Mouse (Mus musculus): Measurements from ENCODE around the gene Otos.

The Otos gene

GRCm38 (mm10) chr1:92648673-92649072 lies at the start of gene Otos:
Gene Otos (minus strand): TSS chr1:92648841.
- DNase-seq = peak; percentile 62 to 84

GRCm38 (mm10) chr1:92696848-92697247 lies 48.2 kb upstream of the Otos start:
- DNase-seq = peak; percentile 60 to 88

GRCm38 (mm10) chr1:92695751-92696150 lies 47.1 kb upstream of the Otos start:
- no peak for DNase-seq

GRCm38 (mm10) chr1:92691166-92691844 lies 42.7 kb upstream of the Otos start:
- no peak for DNase-seq

- no peak for DNase-seq
Measured at GRCm38 (mm10) chr1:92686994-92687393, 38.4 kb upstream of the Otos start.

- DNase-seq = no peak
Measured at GRCm38 (mm10) chr1:92683151-92683550, 34.5 kb upstream of the Otos start.

GRCm38 (mm10) chr1:92680668-92681603 lies 32.3 kb upstream of the Otos start:
- peak; percentile 80 to 87 for DNase-seq

GRCm38 (mm10) chr1:92678757-92679156 lies 30.1 kb upstream of the Otos start:
- no peak for DNase-seq

- no peak for DNase-seq
Measured at GRCm38 (mm10) chr1:92676676-92676975, 28.0 kb upstream of the Otos start.

GRCm38 (mm10) chr1:92675932-92676675 lies 27.5 kb upstream of the Otos start:
- DNase-seq = no peak

GRCm38 (mm10) chr1:92673258-92673782 lies 24.7 kb upstream of the Otos start:
- DNase-seq = no peak

GRCm38 (mm10) chr1:92671326-92671725 lies 22.7 kb upstream of the Otos start:
- no peak for DNase-seq

- no peak for DNase-seq
Measured at GRCm38 (mm10) chr1:92669430-92669829, 20.8 kb upstream of the Otos start.

GRCm38 (mm10) chr1:92667106-92667505 lies 18.5 kb upstream of the Otos start:
- DNase-seq = peak; percentile 26 to 64

- DNase-seq = no peak
Measured at GRCm38 (mm10) chr1:92659392-92659791, 10.8 kb upstream of the Otos start.

GRCm38 (mm10) chr1:92657025-92657820 lies 8.6 kb upstream of the Otos start:
- DNase-seq = no peak

- no peak for DNase-seq
Measured at GRCm38 (mm10) chr1:92654676-92655075, 6.0 kb upstream of the Otos start.

GRCm38 (mm10) chr1:92653179-92653578 lies 4.5 kb upstream of the Otos start:
- DNase-seq = no peak

GRCm38 (mm10) chr1:92651467-92651866 lies 2.8 kb upstream of the Otos start:
- no peak for DNase-seq

GRCm38 (mm10) chr1:92648197-92648596 lies 444 bp downstream of the Otos start:
- peak in 1 of 2 experiments; percentile 12 for DNase-seq

GRCm38 (mm10) chr1:92647752-92648151 lies 889 bp downstream of the Otos start:
- DNase-seq = peak; percentile 60 to 85

- no peak for DNase-seq
Measured at GRCm38 (mm10) chr1:92647026-92647425, 1.6 kb downstream of the Otos start.
